Mouse (Mus musculus): Measurements from ENCODE around the gene Tmem191c. TPM values are rescaled to one million over a fixed set of nuclear protein-coding genes. Genes with fewer than 3 reads are reported as not detected.

The Tmem191c gene
- not detected for polyA plus RNA-seq (2014; fragmentation: Illumina TruSeq; extraction: RNeasy Lipid Tissue Mini Kit (QIAGEN cat#74804); ENCODE audit: low read depth, low replicate concordance)

DNA sequence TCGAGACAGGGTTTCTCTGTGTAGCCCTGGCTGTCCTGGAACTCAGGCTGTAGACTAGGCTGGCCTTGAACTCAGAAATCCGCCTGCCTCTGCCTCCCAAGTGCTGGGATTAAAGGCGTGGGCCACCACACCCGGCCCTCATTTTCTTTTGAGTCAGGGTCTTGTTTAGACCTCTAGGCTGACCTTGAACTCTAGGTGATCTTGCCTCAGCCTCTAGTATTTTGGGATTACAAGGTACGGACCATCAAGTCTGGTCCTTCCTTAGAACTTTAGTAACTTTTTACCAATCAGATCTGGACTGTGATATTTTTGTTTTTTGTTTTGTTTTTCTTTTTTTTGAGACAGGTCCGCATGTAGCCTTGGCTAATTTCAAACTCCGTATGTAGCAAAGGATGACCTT is at the start of gene Tmem191c:
Gene Tmem191c (plus strand): TSS at position 357 of the 400 bp plus-strand sequence.

DNA sequence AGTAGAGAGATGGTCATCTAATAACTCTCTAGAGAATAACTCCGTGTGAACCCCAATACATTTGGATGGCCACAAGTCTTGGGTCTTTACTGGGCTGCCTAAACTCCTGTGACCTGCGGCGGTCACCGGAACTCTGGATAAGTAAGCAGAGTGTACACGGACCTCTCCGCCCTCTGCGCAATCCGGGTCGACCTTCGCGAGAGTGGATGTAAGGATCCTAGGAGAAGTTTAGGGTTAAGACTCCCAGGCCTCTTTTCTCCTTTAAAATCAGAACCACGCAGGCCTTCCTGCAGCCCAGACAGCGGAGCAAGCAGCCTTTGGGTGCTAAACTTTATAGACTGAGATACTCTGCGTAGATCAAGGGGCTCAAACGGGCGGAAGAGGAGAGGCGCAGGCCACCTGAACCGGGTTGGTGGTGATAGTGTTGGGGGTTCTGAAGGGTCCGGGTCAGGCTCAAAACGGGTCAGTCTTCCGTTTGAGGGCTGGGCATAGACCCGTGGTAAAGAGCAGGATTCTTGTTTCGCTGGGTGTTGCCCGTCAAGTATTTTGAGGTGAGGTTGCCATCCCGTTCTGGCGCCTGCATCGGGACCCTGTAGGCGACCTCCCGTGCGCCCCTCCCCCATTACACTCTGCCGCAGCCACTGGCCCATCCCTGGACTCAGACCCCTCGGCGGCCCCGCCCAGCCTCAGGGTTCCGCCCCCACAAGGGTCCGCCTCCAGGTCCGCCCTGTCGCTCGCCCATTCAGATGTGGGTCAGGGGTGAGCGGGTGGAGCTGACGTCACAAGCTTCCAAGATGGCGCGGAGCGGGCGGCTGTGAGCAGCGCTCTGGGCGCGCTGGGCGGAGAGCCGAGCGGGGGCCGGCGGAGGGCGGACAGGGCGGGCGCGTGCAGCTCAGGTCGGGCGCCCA is 42.8 kb upstream of the Tmem191c start, which contains the start of gene Hic2:
Gene Hic2 (plus strand): TSS at position 779 of the 908 bp plus-strand sequence.

DNA sequence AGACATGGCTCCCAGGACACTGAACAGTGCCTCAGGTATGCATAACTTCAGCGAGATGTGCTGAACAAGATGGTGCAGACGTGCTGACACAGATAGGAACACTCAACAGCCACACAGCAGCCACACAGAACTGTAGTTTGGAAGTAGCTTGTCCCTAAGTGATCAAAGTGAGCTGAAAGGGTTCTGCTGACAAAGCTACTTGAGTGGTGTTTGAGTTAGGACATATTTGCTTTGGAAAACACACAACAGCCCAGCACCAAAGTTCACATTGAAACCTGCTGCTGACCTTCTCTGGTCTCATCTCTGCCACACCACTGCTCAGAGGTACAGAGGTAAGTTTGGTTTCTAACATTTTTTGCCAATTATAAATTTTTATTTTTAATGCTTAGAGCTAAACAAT is 55.2 kb downstream of the Tmem191c start, which contains the start of gene Serpind1:
Gene Serpind1 (plus strand): TSS at position 256 of the 400 bp plus-strand sequence.

Other genes starting within 250 kb of the Tmem191c start
- 4.1 TPM for gene Ypel1, start 206.4 kb upstream of the Tmem191c start, polyA plus RNA-seq (2014; fragmentation: Illumina TruSeq; extraction: RNeasy Lipid Tissue Mini Kit (QIAGEN cat#74804); ENCODE audit: low read depth, low replicate concordance)
- gene Ppil2, start 164.8 kb upstream of the Tmem191c start, polyA plus RNA-seq (2014; fragmentation: Illumina TruSeq; extraction: RNeasy Lipid Tissue Mini Kit (QIAGEN cat#74804); ENCODE audit: low read depth, low replicate concordance) = 157 TPM
- gene 2610318N02Rik, start 150.9 kb upstream of the Tmem191c start, polyA plus RNA-seq (2014; fragmentation: Illumina TruSeq; extraction: RNeasy Lipid Tissue Mini Kit (QIAGEN cat#74804); ENCODE audit: low read depth, low replicate concordance) = not detected
- 15.5 TPM for gene Sdf2l1, start 143.7 kb upstream of the Tmem191c start, polyA plus RNA-seq (2014; fragmentation: Illumina TruSeq; extraction: RNeasy Lipid Tissue Mini Kit (QIAGEN cat#74804); ENCODE audit: low read depth, low replicate concordance)
- gene Ydjc, start 131.5 kb upstream of the Tmem191c start, polyA plus RNA-seq (2014; fragmentation: Illumina TruSeq; extraction: RNeasy Lipid Tissue Mini Kit (QIAGEN cat#74804); ENCODE audit: low read depth, low replicate concordance) = not detected
- gene Ccdc116, start 128.8 kb upstream of the Tmem191c start, polyA plus RNA-seq (2014; fragmentation: Illumina TruSeq; extraction: RNeasy Lipid Tissue Mini Kit (QIAGEN cat#74804); ENCODE audit: low read depth, low replicate concordance) = not detected
- 394 TPM for gene Ube2l3, start 73.4 kb upstream of the Tmem191c start, polyA plus RNA-seq (2014; fragmentation: Illumina TruSeq; extraction: RNeasy Lipid Tissue Mini Kit (QIAGEN cat#74804); ENCODE audit: low read depth, low replicate concordance)
- not detected for gene Rimbp3, start 67.5 kb upstream of the Tmem191c start, polyA plus RNA-seq (2014; fragmentation: Illumina TruSeq; extraction: RNeasy Lipid Tissue Mini Kit (QIAGEN cat#74804); ENCODE audit: low read depth, low replicate concordance)
- gene Hic2, start 42.5 kb upstream of the Tmem191c start, polyA plus RNA-seq (2014; fragmentation: Illumina TruSeq; extraction: RNeasy Lipid Tissue Mini Kit (QIAGEN cat#74804); ENCODE audit: low read depth, low replicate concordance) = 0.70 TPM
- not detected for gene Serpind1, start 55.3 kb downstream of the Tmem191c start, polyA plus RNA-seq (2014; fragmentation: Illumina TruSeq; extraction: RNeasy Lipid Tissue Mini Kit (QIAGEN cat#74804); ENCODE audit: low read depth, low replicate concordance)
- gene Snap29, start 129.9 kb downstream of the Tmem191c start, polyA plus RNA-seq (2014; fragmentation: Illumina TruSeq; extraction: RNeasy Lipid Tissue Mini Kit (QIAGEN cat#74804); ENCODE audit: low read depth, low replicate concordance) = 96.3 TPM
- gene Pi4ka, start 130.2 kb downstream of the Tmem191c start, polyA plus RNA-seq (2014; fragmentation: Illumina TruSeq; extraction: RNeasy Lipid Tissue Mini Kit (QIAGEN cat#74804); ENCODE audit: low read depth, low replicate concordance) = 23.0 TPM
- 34.1 TPM for gene Crkl, start 175.9 kb downstream of the Tmem191c start, polyA plus RNA-seq (2014; fragmentation: Illumina TruSeq; extraction: RNeasy Lipid Tissue Mini Kit (QIAGEN cat#74804); ENCODE audit: low read depth, low replicate concordance)
- 1.6 TPM for gene Aifm3, start 213.5 kb downstream of the Tmem191c start, polyA plus RNA-seq (2014; fragmentation: Illumina TruSeq; extraction: RNeasy Lipid Tissue Mini Kit (QIAGEN cat#74804); ENCODE audit: low read depth, low replicate concordance)
- gene Lztr1, start 232.6 kb downstream of the Tmem191c start, polyA plus RNA-seq (2014; fragmentation: Illumina TruSeq; extraction: RNeasy Lipid Tissue Mini Kit (QIAGEN cat#74804); ENCODE audit: low read depth, low replicate concordance) = 21.9 TPM

Data from adrenal gland, adult 10 weeks (tissue).